Comparison of ENCODE assay signal across 16 mouse cellular contexts in genomic region chr6:143067654-143068053, GRCm38 (mm10).
"Had no signal": no experiment of that assay in that cellular context is flagged by ENCODE, and none has a peak within 500 bp of the region (broad histone marks: within the 10 kb centered on the region; RNA-seq: fewer than 3 reads in every experiment).

No protein-coding gene starts in this region.

- H3K9ac ChIP-seq: midbrain, embryonic 12.5 days; midbrain, embryonic 15.5 days; neural tube, embryonic 12.5 days; neural tube, embryonic 15.5 days had no signal

- ATAC-seq: midbrain, embryonic 15.5 days had no signal

- H3K27ac ChIP-seq: macrophage; midbrain, embryonic 12.5 days; midbrain, embryonic 15.5 days; neural tube, embryonic 12.5 days; neural tube, embryonic 15.5 days; stomach, postnatal 0 days had no signal

- H3K4me1 ChIP-seq: neural tube, embryonic 12.5 days; neural tube, embryonic 15.5 days had no signal

- H3K27me3 ChIP-seq: midbrain, embryonic 12.5 days; midbrain, embryonic 15.5 days; neural tube, embryonic 12.5 days; neural tube, embryonic 15.5 days had no signal

- DNase-seq: kidney, adult 11 months; kidney, adult 8-10 months; kidney, postnatal 14 days; kidney, postnatal 4 days; layer of hippocampus, adult 9-11 months; lung, adult 18-20 months; right cerebral cortex, adult 18-20 months; right cerebral cortex, postnatal 14 days; right cerebral cortex, postnatal 4 days; thymus, postnatal 14 days had no signal

- H3K4me2 ChIP-seq: midbrain, embryonic 12.5 days; midbrain, embryonic 15.5 days; neural tube, embryonic 12.5 days; neural tube, embryonic 15.5 days had no signal

- H3K4me3 ChIP-seq: midbrain, embryonic 12.5 days; midbrain, embryonic 15.5 days; neural tube, embryonic 12.5 days; neural tube, embryonic 15.5 days had no signal

- H3K9me3 ChIP-seq: midbrain, embryonic 12.5 days; midbrain, embryonic 15.5 days; neural tube, embryonic 12.5 days; neural tube, embryonic 15.5 days had no signal
